11 mouse cellular contexts compared by ENCODE assay signal in the genomic region with DNA sequence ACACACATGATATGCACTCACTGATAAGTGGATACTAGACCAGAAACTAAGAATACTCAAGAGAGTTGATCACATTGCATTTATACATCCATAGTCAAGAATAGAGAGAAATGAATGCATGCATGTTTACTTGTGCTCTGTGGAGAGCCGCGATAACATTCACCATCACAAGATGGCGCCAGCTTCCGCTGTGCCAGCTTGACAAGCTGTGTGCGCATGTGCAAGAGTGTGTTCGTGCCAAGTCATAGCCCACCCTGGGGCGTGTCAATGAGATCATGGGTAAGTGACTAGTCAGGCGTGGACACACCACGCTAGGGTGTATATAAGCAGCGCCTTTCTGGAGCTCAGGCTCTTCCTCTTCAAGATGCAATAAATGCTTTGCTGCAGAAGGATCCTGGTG.
DNase-seq lines count a peak whose midpoint lies in the region; ATAC-seq and TF ChIP-seq lines count a peak whose summit lies in the region.
"Had no signal": no experiment of that assay in that cellular context is flagged by ENCODE, and none has a peak within 500 bp of the region (broad histone marks: within the 10 kb centered on the region; RNA-seq: fewer than 3 reads in every experiment).

No protein-coding gene starts in this region.

- no peak; the same call in 1 of the 2 replicates for TF ChIP-seq RAD21 in MEL (IDR thresholded peaks at IDR 0.05; ENCODE audit: low read depth, low read length)

- H3K4me1 ChIP-seq in forebrain, embryonic 13.5 days = no peaks in the 10 kb centered on the region
- no peaks in the 10 kb centered on the region for H3K4me1 ChIP-seq in forebrain, embryonic 12.5 days
- H3K4me1 ChIP-seq in liver, embryonic 14.5 days (replicated peaks; ENCODE audit: control insufficient read depth in 2 of 2, insufficient read depth in 2 of 2, low read length in 1 of 2) = no peaks in the 10 kb centered on the region
- H3K4me1 ChIP-seq in liver, embryonic 12.5 days = no peaks in the 10 kb centered on the region
- H3K4me1 ChIP-seq in MEL (ENCODE audit: control insufficient read depth in 1 of 2, insufficient read depth in 2 of 2, low read length in 2 of 2) = no peaks in the 10 kb centered on the region
- no peaks in the 10 kb centered on the region for H3K4me1 ChIP-seq in embryonic fibroblast, embryonic 13.5 days (ENCODE audit: control insufficient read depth, insufficient read depth, low read length)
- H3K4me1 ChIP-seq: liver, embryonic 15.5 days had no signal

- DNase-seq in liver, embryonic 14.5 days (ENCODE audit: low read depth in 3 of 3, low spot score in 3 of 3) = no peak
- DNase-seq in MEL (ENCODE audit: low read depth, low spot score) (peak; percentile 9), adipocyte (ENCODE audit: low spot score) (no peak)
- DNase-seq in lung, postnatal 4 days = no peak
- DNase-seq: heart, adult 2 months; kidney, adult 9 months had no signal

- H3K9me3 ChIP-seq in forebrain, embryonic 13.5 days (replicated peaks) = no peaks in the 10 kb centered on the region
- no peaks in the 10 kb centered on the region for H3K9me3 ChIP-seq in forebrain, embryonic 12.5 days
- H3K9me3 ChIP-seq in liver, embryonic 14.5 days (ENCODE audit: control insufficient read depth, low read length) = no peaks in the 10 kb centered on the region
- H3K9me3 ChIP-seq in liver, embryonic 12.5 days (replicated peaks) = no peaks in the 10 kb centered on the region
- H3K9me3 ChIP-seq in MEL (replicated peaks; ENCODE audit: insufficient read depth, low read length) = no peaks in the 10 kb centered on the region
- H3K9me3 ChIP-seq: liver, embryonic 15.5 days had no signal

- H3K9ac ChIP-seq in forebrain, embryonic 13.5 days = no peak overlapping the region
- H3K9ac ChIP-seq in forebrain, embryonic 12.5 days = no peak overlapping the region
- no peak overlapping the region for H3K9ac ChIP-seq in liver, embryonic 14.5 days (replicated peaks)
- H3K9ac ChIP-seq in liver, embryonic 12.5 days = no peak overlapping the region
- no peak overlapping the region for H3K9ac ChIP-seq in MEL (ENCODE audit: control insufficient read depth, low read depth, low read length, poor library complexity, severe bottlenecking)
- H3K9ac ChIP-seq: liver, embryonic 15.5 days had no signal

- H3K27ac ChIP-seq in forebrain, embryonic 13.5 days = no peak overlapping the region
- no peak overlapping the region for H3K27ac ChIP-seq in forebrain, embryonic 12.5 days
- H3K27ac ChIP-seq in liver, embryonic 14.5 days = no peak overlapping the region
- H3K27ac ChIP-seq in liver, embryonic 12.5 days = no peak overlapping the region
- H3K27ac ChIP-seq in MEL (ENCODE audit: control insufficient read depth, low read depth, low read length) = no peak overlapping the region
- H3K27ac ChIP-seq in embryonic fibroblast, embryonic 13.5 days (ENCODE audit: insufficient read depth, low read length) = no peak overlapping the region
- H3K27ac ChIP-seq: heart, adult 2 months; liver, embryonic 15.5 days had no signal

- TF ChIP-seq CTCF in liver, embryonic 14.5 days (IDR thresholded peaks at IDR 0.05; ENCODE audit: low read depth) = peak; percentile 21; the same call in 1 of the 2 replicates
- TF ChIP-seq CTCF in MEL (IDR thresholded peaks at IDR 0.05 in 2 of 3, conservative IDR thresholded peaks at IDR 0.05 in 1 of 3; ENCODE audit: control insufficient read depth in 1 of 3, insufficient read depth in 1 of 3, low read depth in 2 of 3, low read length in 3 of 3, poor library complexity in 1 of 3, severe bottlenecking in 1 of 3) = peak in 2 of 3 experiments; percentile 18 to 27; a peak in 2 of 6 replicates
- peak; percentile 37; the same call in 1 of the 2 replicates for TF ChIP-seq CTCF in embryonic fibroblast, embryonic 13.5 days (IDR thresholded peaks at IDR 0.05; ENCODE audit: borderline replicate concordance, insufficient read depth, low read length)

- WGBS in forebrain, embryonic 13.5 days = 68% methylated on average over 10 of the region's 10 CpGs
- 73% methylated on average over 10 of the region's 10 CpGs for WGBS in forebrain, embryonic 12.5 days
- WGBS in liver, embryonic 14.5 days (ENCODE audit: insufficient replicate concordance) = 60% methylated on average over 10 of the region's 10 CpGs
- 60% methylated on average over 10 of the region's 10 CpGs for WGBS in liver, embryonic 12.5 days (ENCODE audit: insufficient replicate concordance)

- no peak for TF ChIP-seq EP300 in liver, embryonic 14.5 days (IDR thresholded peaks at IDR 0.05; ENCODE audit: low read depth)
- no peak for TF ChIP-seq EP300 in MEL (IDR thresholded peaks at IDR 0.05; ENCODE audit: low read depth in 1 of 2, low read length in 2 of 2)

- TF ChIP-seq POLR2A in MEL (IDR thresholded peaks at IDR 0.05; ENCODE audit: control insufficient read depth in 1 of 2, insufficient read depth in 1 of 2, low read depth in 1 of 2, low read length in 2 of 2, poor library complexity in 1 of 2) = no peak
- no peak for TF ChIP-seq POLR2A in embryonic fibroblast, embryonic 13.5 days (IDR thresholded peaks at IDR 0.05; ENCODE audit: low read depth, low read length)

- H3K27me3 ChIP-seq in forebrain, embryonic 13.5 days = no peaks in the 10 kb centered on the region
- no peaks in the 10 kb centered on the region for H3K27me3 ChIP-seq in forebrain, embryonic 12.5 days
- no peaks in the 10 kb centered on the region for H3K27me3 ChIP-seq in liver, embryonic 14.5 days (ENCODE audit: control insufficient read depth, insufficient read depth, low read length)
- H3K27me3 ChIP-seq in liver, embryonic 12.5 days (replicated peaks) = no peaks in the 10 kb centered on the region
- H3K27me3 ChIP-seq in MEL (ENCODE audit: control insufficient read depth in 1 of 2, insufficient read depth in 2 of 2, low read length in 2 of 2) = no peaks in the 10 kb centered on the region
- H3K27me3 ChIP-seq: liver, embryonic 15.5 days had no signal

- no peaks in the 10 kb centered on the region for H3K79me2 ChIP-seq in MEL (ENCODE audit: control insufficient read depth, insufficient read depth, low read length, poor library complexity)

- H3K36me3 ChIP-seq in forebrain, embryonic 13.5 days (ENCODE audit: poor library complexity, severe bottlenecking) = no peaks in the 10 kb centered on the region
- H3K36me3 ChIP-seq in forebrain, embryonic 12.5 days (replicated peaks) = no peaks in the 10 kb centered on the region
- H3K36me3 ChIP-seq in liver, embryonic 14.5 days (replicated peaks; ENCODE audit: control insufficient read depth, insufficient read depth, low read depth) = no peaks in the 10 kb centered on the region
- H3K36me3 ChIP-seq in liver, embryonic 12.5 days = no peaks in the 10 kb centered on the region
- H3K36me3 ChIP-seq in MEL (ENCODE audit: control insufficient read depth in 1 of 2, insufficient read depth in 2 of 2, low read length in 2 of 2) = no peaks in the 10 kb centered on the region
- H3K36me3 ChIP-seq: liver, embryonic 15.5 days had no signal

- ATAC-seq in forebrain, embryonic 13.5 days = peak; percentile 55; the same call in 1 of the 2 replicates
- no peak for ATAC-seq in forebrain, embryonic 12.5 days (ENCODE audit: low FRiP score)
- ATAC-seq in liver, embryonic 14.5 days (ENCODE audit: insufficient read depth) = no peak
- no peak for ATAC-seq in liver, embryonic 12.5 days

- H3K4me2 ChIP-seq in forebrain, embryonic 13.5 days = no peak overlapping the region
- H3K4me2 ChIP-seq in forebrain, embryonic 12.5 days = no peak overlapping the region
- no peak overlapping the region for H3K4me2 ChIP-seq in liver, embryonic 14.5 days (ENCODE audit: low read depth)
- H3K4me2 ChIP-seq in liver, embryonic 12.5 days = no peak overlapping the region
- H3K4me2 ChIP-seq: liver, embryonic 15.5 days had no signal

- H3K4me3 ChIP-seq in forebrain, embryonic 13.5 days = no peak overlapping the region
- H3K4me3 ChIP-seq in forebrain, embryonic 12.5 days (replicated peaks) = no peak overlapping the region
- H3K4me3 ChIP-seq in liver, embryonic 14.5 days (ENCODE audit: insufficient read depth in 1 of 2, low read depth in 2 of 2, low read length in 2 of 2) = no peak overlapping the region
- H3K4me3 ChIP-seq in liver, embryonic 12.5 days = no peak overlapping the region
- no peak overlapping the region for H3K4me3 ChIP-seq in MEL (ENCODE audit: control insufficient read depth in 1 of 2, insufficient read depth in 1 of 2, low read depth in 2 of 2, low read length in 2 of 2)
- H3K4me3 ChIP-seq in embryonic fibroblast, embryonic 13.5 days (ENCODE audit: insufficient read depth, low read length) = no peak overlapping the region
- H3K4me3 ChIP-seq: heart, adult 2 months; liver, embryonic 15.5 days had no signal

TF ChIP-seq in MEL, 35 proteins besides CTCF, POLR2A, EP300 and RAD21:
- TF ChIP-seq USF1 (IDR thresholded peaks at IDR 0.05; ENCODE audit: low read depth, low read length) = no peak
- TF ChIP-seq SMC3 (IDR thresholded peaks at IDR 0.05; ENCODE audit: low read depth, low read length) = peak; percentile 10; the same call in 1 of the 2 replicates
